Mouse (Mus musculus): ENCODE results near the gene Stk11.

GRCm38 (mm10) chr10:80121639-80122038 lies 6.0 kb downstream of the Stk11 start:
- no peak for TF ChIP-seq CHD2 (IDR thresholded peaks at IDR 0.05; ENCODE audit: low read depth, low read length)
- no peak for TF ChIP-seq ZC3H11A (IDR thresholded peaks at IDR 0.05; ENCODE audit: borderline replicate concordance, low read depth, low read length)
